Mouse (Mus musculus): ENCODE measurements around the gene Rad54l2. TPM values are rescaled to one million over a fixed set of nuclear protein-coding genes. Genes with fewer than 3 reads are reported as not detected.
A peak's percentile ranks its signal among the peaks of the same experiment; 100 is the strongest.

Rad54l2 gene
- total RNA-seq, 2 experiments from 2014 or later, result 14.7 to 18.0 TPM

- intact Hi-C loops (cut with DNase I), result loop anchor here (2.0 to 10.0 kb wide), 3 partner anchors 137 to 601 kb away; partner anchors contain the start of genes Dcaf1, Mapkapk3 and Rbm15b
- no peak for DNase-seq (ENCODE audit: low spot score in 2 of 2)
Measured at GRCm38 (mm10) chr9:106684093-106684872, 104.7 kb downstream of the Rad54l2 start.

- DNase-seq (ENCODE audit: low spot score in 2 of 2), result peak; percentile 50 to 52
- intact Hi-C loops (cut with DNase I), result loop anchor here (5.0 to 10.0 kb wide), 2 partner anchors 206 to 604 kb away; partner anchors contain the start of genes Mapkapk3 and Rbm15b
Measured at GRCm38 (mm10) chr9:106681026-106681425, 108.0 kb downstream of the Rad54l2 start.

GRCm38 (mm10) chr9:106678242-106678641 is 110.8 kb downstream of the Rad54l2 start:
- DNase-seq (ENCODE audit: low spot score in 2 of 2), result no peak
- intact Hi-C loops (cut with DNase I), result no loop called here

DNA sequence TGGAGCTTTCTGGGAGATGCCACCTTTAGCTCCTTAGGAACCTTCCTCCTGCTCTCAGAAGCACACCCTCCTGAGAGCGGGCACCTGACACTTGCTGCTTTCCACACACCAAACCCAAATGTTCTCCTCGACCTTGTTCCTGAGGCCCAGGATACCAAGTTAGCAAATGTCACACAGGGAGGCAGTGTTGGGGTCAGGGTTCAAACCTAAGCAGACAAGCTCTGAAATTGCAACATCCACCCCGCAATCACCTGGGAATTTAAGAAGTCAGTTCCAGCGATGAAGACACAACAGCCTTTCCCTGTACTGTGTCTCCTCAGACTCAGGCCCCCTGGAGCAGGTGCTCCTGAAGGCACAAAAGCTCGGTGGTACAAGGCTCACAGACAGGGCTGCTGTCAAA is 111.3 kb downstream of the Rad54l2 start:
- no peak for DNase-seq (ENCODE audit: low spot score in 2 of 2)
- intact Hi-C loops (cut with DNase I), result no loop called here

- intact Hi-C loops (cut with DNase I), result no loop called here
- DNase-seq (ENCODE audit: low spot score in 2 of 2), result no peak
Measured at GRCm38 (mm10) chr9:106676571-106676970, 112.4 kb downstream of the Rad54l2 start.

GRCm38 (mm10) chr9:106675965-106676364 is 113.0 kb downstream of the Rad54l2 start:
- intact Hi-C loops (cut with DNase I), result no loop called here
- peak in 1 of 2 experiments; percentile 65 for DNase-seq (ENCODE audit: low spot score in 2 of 2)

DNA sequence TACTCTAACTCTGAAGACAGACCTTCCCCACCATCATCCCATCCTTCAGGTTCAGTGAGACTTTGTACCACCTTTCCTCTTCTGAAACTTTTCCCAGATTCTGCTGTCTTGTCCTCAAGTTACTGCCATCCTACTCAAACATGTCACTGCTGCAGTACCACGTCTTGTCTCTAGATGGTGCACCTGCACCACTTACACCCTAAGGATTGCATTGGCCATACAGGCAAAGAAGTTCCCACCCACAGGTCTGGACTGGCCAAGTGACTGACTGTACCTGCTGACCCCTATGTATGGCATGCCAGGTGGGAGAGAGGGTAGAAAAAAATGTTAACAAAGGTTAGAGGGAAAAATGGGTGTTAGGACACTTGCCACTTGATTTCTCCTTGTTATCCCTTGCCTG is 113.5 kb downstream of the Rad54l2 start:
- peak; percentile 74 to 84 for DNase-seq (ENCODE audit: low spot score in 2 of 2)
- intact Hi-C loops (cut with DNase I), result no loop called here

DNA sequence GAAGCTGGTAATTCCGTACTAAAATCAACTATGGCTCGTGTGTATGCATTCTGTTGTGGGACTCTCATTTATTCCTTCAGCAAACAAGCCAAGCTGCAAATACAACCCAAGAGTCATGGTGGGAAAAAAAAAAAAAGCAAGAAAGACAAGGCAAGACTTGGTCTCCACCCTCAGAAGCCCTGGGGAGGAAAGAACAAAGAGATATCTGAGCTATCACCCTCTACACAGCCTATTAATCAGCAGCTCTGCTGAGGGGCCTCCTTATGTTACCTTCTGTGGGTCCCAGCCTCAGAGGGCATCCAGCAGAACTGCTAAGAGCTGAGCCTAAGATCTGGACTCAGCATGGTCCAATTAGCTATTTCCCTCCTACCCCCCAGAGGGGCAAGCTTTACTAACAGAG is 115.1 kb downstream of the Rad54l2 start:
- intact Hi-C loops (cut with DNase I), result no loop called here
- DNase-seq (ENCODE audit: low spot score in 2 of 2), result no peak

GRCm38 (mm10) chr9:106664856-106665255 is 124.1 kb downstream of the Rad54l2 start:
- DNase-seq (ENCODE audit: low spot score in 2 of 2), result no peak
- intact Hi-C loops (cut with DNase I), result no loop called here

DNA sequence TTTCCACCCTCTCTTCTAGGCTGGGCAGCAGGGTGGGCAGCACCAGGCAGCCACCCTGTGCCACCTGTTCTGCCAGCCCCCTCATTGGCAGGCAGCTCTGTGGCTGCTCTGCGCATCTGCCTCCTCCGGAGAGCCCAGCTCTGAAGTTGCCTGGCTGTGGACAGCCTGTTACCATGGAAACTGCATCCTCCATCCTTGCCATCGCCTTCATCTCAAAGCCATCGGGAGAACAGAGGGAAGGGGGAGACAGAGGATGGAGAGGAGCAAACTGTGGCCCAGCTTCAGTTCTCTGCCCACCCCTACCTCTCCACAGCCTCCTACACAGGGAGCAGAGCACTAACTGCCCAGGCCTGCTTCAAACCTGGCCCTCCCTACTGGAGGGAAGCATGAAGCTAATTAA is 124.6 kb downstream of the Rad54l2 start:
- intact Hi-C loops (cut with DNase I), result no loop called here
- peak; percentile 77 to 84 for DNase-seq (ENCODE audit: low spot score in 2 of 2)

GRCm38 (mm10) chr9:106663200-106663599 is 125.8 kb downstream of the Rad54l2 start:
- no peak for DNase-seq (ENCODE audit: low spot score in 2 of 2)
- intact Hi-C loops (cut with DNase I), result no loop called here

GRCm38 (mm10) chr9:106659935-106660334 is 129.1 kb downstream of the Rad54l2 start:
- no peak for DNase-seq (ENCODE audit: low spot score in 2 of 2)
- intact Hi-C loops (cut with DNase I), result no loop called here

- no peak for DNase-seq (ENCODE audit: low spot score in 2 of 2)
- intact Hi-C loops (cut with DNase I), result no loop called here
Measured at GRCm38 (mm10) chr9:106659441-106659840, 129.6 kb downstream of the Rad54l2 start.

GRCm38 (mm10) chr9:106657592-106657991 is 131.4 kb downstream of the Rad54l2 start:
- no peak for DNase-seq (ENCODE audit: low spot score in 2 of 2)
- intact Hi-C loops (cut with DNase I), result no loop called here

GRCm38 (mm10) chr9:106656820-106657219 is 132.2 kb downstream of the Rad54l2 start:
- peak in 1 of 2 experiments; percentile 50 for DNase-seq (ENCODE audit: low spot score in 2 of 2)
- intact Hi-C loops (cut with DNase I), result no loop called here

GRCm38 (mm10) chr9:106655884-106656720 is 132.9 kb downstream of the Rad54l2 start, which contains the start of gene Grm2:
Grm2 (minus strand) TSS chr9:106656082.
- DNase-seq (ENCODE audit: low spot score in 2 of 2), result peak in 1 of 2 experiments; percentile 63
- intact Hi-C loops (cut with DNase I), result no loop called here

DNA sequence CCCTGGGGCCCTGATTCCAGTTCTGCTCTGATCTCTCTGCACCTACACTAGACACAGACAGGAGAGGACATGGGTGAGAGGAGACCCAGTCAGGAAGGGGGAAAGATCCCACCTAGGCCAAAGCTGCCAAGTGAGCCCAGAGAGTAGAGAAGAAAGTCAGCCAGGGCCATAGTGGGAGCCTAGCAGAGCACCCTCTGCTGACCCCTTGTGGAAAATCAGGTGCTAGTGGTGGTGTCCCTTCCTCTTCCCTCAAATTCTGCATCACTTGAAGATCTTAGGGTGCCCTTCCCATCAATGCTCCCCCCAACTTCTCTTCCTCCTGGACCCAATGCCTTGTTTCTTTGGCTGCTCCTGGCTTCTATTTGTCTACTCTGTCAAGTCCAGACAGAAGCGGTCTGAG is 136.3 kb downstream of the Rad54l2 start:
- no peak for DNase-seq (ENCODE audit: low spot score in 2 of 2)
- intact Hi-C loops (cut with DNase I), result no loop called here

GRCm38 (mm10) chr9:106647226-106647625 is 141.8 kb downstream of the Rad54l2 start:
- DNase-seq (ENCODE audit: low spot score in 2 of 2), result no peak
- intact Hi-C loops (cut with DNase I), result no loop called here

DNA sequence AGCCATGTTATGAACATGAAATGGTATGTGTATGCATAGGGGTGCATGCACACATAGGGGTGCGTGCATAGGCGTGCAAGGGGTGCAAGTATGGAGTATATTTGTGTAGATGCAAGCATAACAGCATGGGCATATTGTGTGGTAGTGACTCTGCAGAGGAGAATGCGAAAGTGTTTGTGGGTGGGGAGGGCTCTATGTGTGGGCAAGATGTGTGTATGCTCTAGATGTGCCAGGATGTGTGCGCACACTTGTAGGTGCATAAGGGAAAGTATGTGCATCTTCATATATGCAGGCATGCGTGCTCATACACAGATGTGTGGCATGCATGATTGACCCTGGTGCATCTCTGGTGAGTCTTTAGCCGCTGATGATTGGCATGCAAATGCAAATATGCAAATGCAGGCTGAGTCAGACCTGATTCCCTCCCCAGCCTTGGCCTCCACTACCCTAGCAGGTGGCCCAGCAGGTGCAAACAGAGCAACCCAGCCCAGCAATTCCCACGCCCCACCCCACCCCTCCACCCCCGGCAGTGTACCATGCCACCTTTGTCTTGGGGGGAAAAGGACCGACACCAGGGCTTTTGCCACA is 143.2 kb downstream of the Rad54l2 start:
- intact Hi-C loops (cut with DNase I), result no loop called here
- no peak for DNase-seq (ENCODE audit: low spot score in 2 of 2)

- no peak for DNase-seq (ENCODE audit: low spot score in 2 of 2)
- intact Hi-C loops (cut with DNase I), result loop anchor here (2.0 to 5.0 kb wide), 2 partner anchors 43 to 111 kb away; no protein-coding TSS in a partner anchor
Measured at GRCm38 (mm10) chr9:106643787-106644186, 145.2 kb downstream of the Rad54l2 start.
